Mouse (Mus musculus): ENCODE data around the gene Enthd1. TPM values are rescaled to one million over a fixed set of nuclear protein-coding genes. Genes with fewer than 3 reads are reported as not detected.
"Not testable (repeated sequence)": the region's sequence is repeated elsewhere in the genome, so short reads cannot be mapped to it uniquely, and the experiment has no call there.

The Enthd1 gene
- polyA plus RNA-seq, 1 experiment, result not detected

DNA sequence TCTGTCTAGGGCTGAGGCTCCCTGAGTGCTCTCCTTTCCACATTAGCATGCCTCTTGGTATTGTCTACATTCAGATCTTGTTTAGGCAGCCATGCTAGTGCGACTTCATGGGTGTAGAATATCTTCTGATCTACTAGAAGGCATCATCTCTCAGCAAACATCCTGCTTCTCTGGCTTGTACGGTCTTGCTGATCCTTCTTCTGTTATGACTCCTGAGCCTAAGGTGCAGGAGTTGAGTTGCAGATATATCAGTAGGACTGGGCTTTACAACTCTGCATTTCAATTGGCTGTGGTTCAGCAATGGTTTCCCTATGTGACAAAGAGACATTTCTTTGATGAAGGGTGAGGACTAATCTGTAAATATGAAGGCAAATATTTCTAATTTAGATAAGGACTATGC, 62.2 kb downstream of the Enthd1 start:
- no peak overlapping the region for H3K4me3 ChIP-seq
- H3K79me2 ChIP-seq (ENCODE audit: control insufficient read depth, insufficient read depth), result no peaks in the 10 kb centered on the region
- H3K4me2 ChIP-seq (ENCODE audit: low read depth), result no peak overlapping the region
- H3K27me3 ChIP-seq (ENCODE audit: control insufficient read depth, insufficient read depth, insufficient read length), result no peaks in the 10 kb centered on the region
- no peak overlapping the region for H3ac ChIP-seq (ENCODE audit: control insufficient read depth, insufficient read length)
- no peak for TF ChIP-seq MYOD1 (IDR thresholded peaks at IDR 0.05; ENCODE audit: control insufficient read depth in 1 of 3, insufficient read length in 2 of 3, low read depth in 2 of 3)
- TF ChIP-seq POLR2A (IDR thresholded peaks at IDR 0.05; ENCODE audit: insufficient read length, low read depth), result no peak
- no peak for TF ChIP-seq CEBPB (IDR thresholded peaks at IDR 0.05; ENCODE audit: insufficient read depth, poor library complexity, severe bottlenecking)
- TF ChIP-seq E2F4 (IDR thresholded peaks at IDR 0.05; ENCODE audit: insufficient read depth), result no peak
- TF ChIP-seq MAX (IDR thresholded peaks at IDR 0.05; ENCODE audit: low read depth), result no peak
- TF ChIP-seq TCF12 (IDR thresholded peaks at IDR 0.05; ENCODE audit: insufficient read depth, poor library complexity, severe bottlenecking), result no peak
- no peak for TF ChIP-seq POLR2AphosphoS2 (IDR thresholded peaks at IDR 0.05; ENCODE audit: insufficient read length, low read depth)
- TF ChIP-seq MYOG (IDR thresholded peaks at IDR 0.05; ENCODE audit: control insufficient read depth in 1 of 3, insufficient read depth in 1 of 3, insufficient read length in 2 of 3, low read depth in 2 of 3), result no peak
- no peak for TF ChIP-seq USF1 (IDR thresholded peaks at IDR 0.05; ENCODE audit: low read depth)
- TF ChIP-seq SRF (IDR thresholded peaks at IDR 0.05; ENCODE audit: control insufficient read depth, insufficient read length, low read depth), result no peak
- TF ChIP-seq TCF3 (IDR thresholded peaks at IDR 0.05; ENCODE audit: insufficient read length, low read depth), result no peak
- TF ChIP-seq REST (IDR thresholded peaks at IDR 0.05; ENCODE audit: insufficient read depth, insufficient read length), result no peak
- H3K36me3 ChIP-seq (ENCODE audit: control insufficient read depth, insufficient read depth), result no peaks in the 10 kb centered on the region

- H3K79me2 ChIP-seq (ENCODE audit: control insufficient read depth, insufficient read depth), result no peaks in the 10 kb centered on the region
- H3K36me3 ChIP-seq (ENCODE audit: control insufficient read depth, insufficient read depth), result no peaks in the 10 kb centered on the region
- H3K27me3 ChIP-seq (ENCODE audit: control insufficient read depth, insufficient read depth, insufficient read length), result no peaks in the 10 kb centered on the region
- H3K4me3 ChIP-seq, result no peak overlapping the region
- H3ac ChIP-seq (ENCODE audit: control insufficient read depth, insufficient read length), result no peak overlapping the region
- no peak overlapping the region for H3K4me2 ChIP-seq (ENCODE audit: low read depth)
- TF ChIP-seq SRF (IDR thresholded peaks at IDR 0.05; ENCODE audit: control insufficient read depth, insufficient read length, low read depth), result no peak
These were observed 63.6 kb downstream of the Enthd1 start for GRCm38 (mm10) chr15:80501106-80502096.

GRCm38 (mm10) chr15:80500426-80500825, 64.5 kb downstream of the Enthd1 start:
- TF ChIP-seq MAX (IDR thresholded peaks at IDR 0.05; ENCODE audit: low read depth) (no peak), REST (IDR thresholded peaks at IDR 0.05; ENCODE audit: insufficient read depth, insufficient read length) (no peak), MYOG (IDR thresholded peaks at IDR 0.05; ENCODE audit: control insufficient read depth in 1 of 3, insufficient read depth in 1 of 3, insufficient read length in 2 of 3, low read depth in 2 of 3) (no peak), POLR2AphosphoS2 (IDR thresholded peaks at IDR 0.05; ENCODE audit: insufficient read length, low read depth) (no peak)
- no peak overlapping the region for H3K4me3 ChIP-seq
- H3K27me3 ChIP-seq (ENCODE audit: control insufficient read depth, insufficient read depth, insufficient read length), result no peaks in the 10 kb centered on the region

DNA sequence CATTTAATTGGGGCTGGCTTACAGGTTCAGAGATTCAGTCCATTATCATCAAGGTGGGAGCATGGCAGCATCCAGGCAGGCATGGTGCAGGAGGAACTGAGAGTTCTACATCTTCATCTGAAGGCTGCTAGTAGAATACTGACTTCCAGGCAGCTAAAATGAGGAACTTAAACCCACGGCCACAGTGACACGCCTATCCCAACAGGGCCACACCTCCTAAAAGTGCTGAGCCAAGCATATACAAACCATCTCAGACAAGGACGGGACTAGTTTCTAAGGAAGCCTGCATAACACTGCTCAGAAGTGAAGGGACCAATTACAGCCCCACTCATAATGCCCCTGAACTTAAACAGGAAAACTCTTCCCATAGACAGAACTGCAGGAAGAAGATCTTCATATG, 67.2 kb downstream of the Enthd1 start:
- H3K36me3 ChIP-seq (ENCODE audit: control insufficient read depth, insufficient read depth); H3K4me2 ChIP-seq (ENCODE audit: low read depth); H3K4me3 ChIP-seq; H3ac ChIP-seq (ENCODE audit: control insufficient read depth, insufficient read length); H3K27me3 ChIP-seq (ENCODE audit: control insufficient read depth, insufficient read depth, insufficient read length); H3K79me2 ChIP-seq (ENCODE audit: control insufficient read depth, insufficient read depth): not testable (repeated sequence)

More at GRCm38 (mm10) chr15:80500426-80500825, 64.5 kb downstream of the Enthd1 start:
- Histone ChIP-seq H3K79me2 (ENCODE audit: control insufficient read depth, insufficient read depth) (no peaks in the 10 kb centered on the region), H3K4me2 (ENCODE audit: low read depth) (no peak overlapping the region), H3ac (ENCODE audit: control insufficient read depth, insufficient read length) (no peak overlapping the region), H3K36me3 (ENCODE audit: control insufficient read depth, insufficient read depth) (no peaks in the 10 kb centered on the region)

DNA sequence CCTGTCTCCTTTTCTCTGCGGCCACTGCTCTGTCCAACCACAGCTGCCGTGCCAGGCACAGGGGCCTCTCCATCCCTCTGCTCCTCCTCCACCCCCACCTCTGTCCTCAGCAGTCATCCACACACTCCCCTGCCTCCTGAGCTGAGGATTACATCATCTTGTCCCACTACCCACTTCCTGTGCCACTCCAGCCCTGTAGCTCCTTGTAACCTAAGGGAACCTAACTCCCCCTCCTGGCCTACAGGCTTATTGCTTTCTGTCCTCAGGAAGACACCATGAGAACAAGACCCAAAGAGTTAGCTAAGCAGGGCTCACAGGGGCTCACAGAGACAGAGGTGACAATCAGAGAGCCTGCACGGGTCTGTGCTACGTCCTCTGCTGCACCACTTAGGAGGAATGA, 73.5 kb downstream of the Enthd1 start:
- TF ChIP-seq TCF3 (IDR thresholded peaks at IDR 0.05; ENCODE audit: insufficient read length, low read depth), result no peak
- TF ChIP-seq MYOG (IDR thresholded peaks at IDR 0.05; ENCODE audit: control insufficient read depth in 1 of 3, insufficient read depth in 1 of 3, insufficient read length in 2 of 3, low read depth in 2 of 3), result no peak
- TF ChIP-seq E2F4 (IDR thresholded peaks at IDR 0.05; ENCODE audit: insufficient read depth), result no peak
- no peak for TF ChIP-seq MAX (IDR thresholded peaks at IDR 0.05; ENCODE audit: low read depth)
- no peak for TF ChIP-seq POLR2A (IDR thresholded peaks at IDR 0.05; ENCODE audit: insufficient read length, low read depth)
- TF ChIP-seq POLR2AphosphoS2 (IDR thresholded peaks at IDR 0.05; ENCODE audit: insufficient read length, low read depth), result no peak
- TF ChIP-seq CEBPB (IDR thresholded peaks at IDR 0.05; ENCODE audit: insufficient read depth, poor library complexity, severe bottlenecking), result no peak
- TF ChIP-seq REST (IDR thresholded peaks at IDR 0.05; ENCODE audit: insufficient read depth, insufficient read length), result no peak
- no peak for TF ChIP-seq TCF12 (IDR thresholded peaks at IDR 0.05; ENCODE audit: insufficient read depth, poor library complexity, severe bottlenecking)
- no peak overlapping the region for H3K4me2 ChIP-seq (ENCODE audit: low read depth)
- H3K36me3 ChIP-seq (ENCODE audit: control insufficient read depth, insufficient read depth), result no peaks in the 10 kb centered on the region

More for the DNA sequence above, 73.5 kb downstream of the Enthd1 start:
- no peak overlapping the region for H3K4me3 ChIP-seq
- H3ac ChIP-seq (ENCODE audit: control insufficient read depth, insufficient read length), result no peak overlapping the region
- no peaks in the 10 kb centered on the region for H3K27me3 ChIP-seq (ENCODE audit: control insufficient read depth, insufficient read depth, insufficient read length)
- no peaks in the 10 kb centered on the region for H3K79me2 ChIP-seq (ENCODE audit: control insufficient read depth, insufficient read depth)
